Mouse (Mus musculus) cerebellum, adult 2 months (tissue): ENCODE results near the gene Cela3b.

ENCODE experiments used
- CTCF ChIP-seq: fragments of 200-500 bp; IDR thresholded peaks from 2 replicates; pipeline ENCODE4 v1.5.1; 2011; ENCODE audit warnings: low read depth, mild to moderate bottlenecking, control low read depth, low read length, moderate library complexity, borderline replicate concordance; ENCODE audit not compliant: insufficient read depth
- POLR2A ChIP-seq: fragments of 200-500 bp; IDR thresholded peaks from 2 replicates; pipeline ENCODE4 v1.6.1; 2011; ENCODE audit warnings: low read length, control low read depth, borderline replicate concordance; ENCODE audit not compliant: insufficient read depth

- no peak for TF ChIP-seq CTCF
- no peak for TF ChIP-seq POLR2A
Measured at GRCm38 (mm10) chr4:137448641-137449040, 18.3 kb upstream of the Cela3b start.
